Mouse (Mus musculus): Measurements from ENCODE around the gene Tulp1.

DNA sequence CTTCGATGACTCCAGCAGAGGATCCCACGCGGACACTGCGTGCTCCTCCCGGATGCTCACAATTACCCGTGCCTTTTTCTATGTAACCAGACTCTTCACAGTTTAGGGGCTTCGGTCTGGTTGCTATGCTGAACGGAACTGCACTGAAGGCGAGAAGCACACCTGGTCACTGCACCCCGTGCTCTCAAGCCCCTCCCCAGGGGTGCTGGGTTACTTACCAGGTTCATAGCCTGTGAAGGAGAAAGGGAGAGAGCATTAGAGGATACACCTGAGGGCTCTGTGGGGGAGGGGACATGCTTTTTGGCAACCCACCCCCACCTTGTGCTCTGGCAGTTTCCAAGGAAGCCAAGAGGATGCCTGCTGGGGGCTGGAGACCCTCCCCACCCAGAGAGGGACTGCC lies 29.8 kb downstream of the Tulp1 start:
- no peak for TF ChIP-seq POLR2A (IDR thresholded peaks at IDR 0.05; ENCODE audit: low read depth, low read length)
- TF ChIP-seq CTCF (conservative IDR thresholded peaks at IDR 0.05; ENCODE audit: insufficient read depth, insufficient read length, low read depth, low read length), result no peak

All from kidney, adult 2 months (tissue).